Mouse (Mus musculus): ENCODE results near the gene Steap4.

DNA sequence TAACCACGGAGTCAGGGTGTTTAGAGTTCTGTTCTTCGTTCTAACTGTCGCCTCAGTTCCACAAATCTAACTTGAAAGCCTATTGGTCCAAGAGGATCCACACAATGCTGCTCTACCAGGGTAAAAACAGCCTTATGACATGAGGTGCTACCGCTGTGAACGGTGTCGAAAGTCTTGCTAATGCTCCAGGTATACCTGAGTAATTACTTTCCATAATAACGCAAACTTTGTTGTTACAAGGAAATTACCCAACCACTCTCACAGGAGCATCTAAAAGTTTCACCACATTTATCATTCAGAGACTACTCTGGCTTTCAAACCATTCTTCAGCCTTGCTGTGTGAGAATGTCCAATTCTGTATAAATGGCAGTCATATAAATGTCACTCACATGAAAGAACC, 856 bp downstream of the Steap4 start:
- TF ChIP-seq CTCF (IDR thresholded peaks at IDR 0.05; ENCODE audit: low read depth, low read length) (no peak), POLR2A (IDR thresholded peaks at IDR 0.05; ENCODE audit: borderline replicate concordance, low read depth, low read length) (no peak)

Measured in bone marrow macrophage, adult 2 months (primary cell).